Mouse (Mus musculus): ENCODE results near the gene Tiam1.
"Not testable (repeated sequence)": the region's sequence is repeated elsewhere in the genome, so short reads cannot be mapped to it uniquely, and the experiment has no call there.

Tiam1 gene

DNA sequence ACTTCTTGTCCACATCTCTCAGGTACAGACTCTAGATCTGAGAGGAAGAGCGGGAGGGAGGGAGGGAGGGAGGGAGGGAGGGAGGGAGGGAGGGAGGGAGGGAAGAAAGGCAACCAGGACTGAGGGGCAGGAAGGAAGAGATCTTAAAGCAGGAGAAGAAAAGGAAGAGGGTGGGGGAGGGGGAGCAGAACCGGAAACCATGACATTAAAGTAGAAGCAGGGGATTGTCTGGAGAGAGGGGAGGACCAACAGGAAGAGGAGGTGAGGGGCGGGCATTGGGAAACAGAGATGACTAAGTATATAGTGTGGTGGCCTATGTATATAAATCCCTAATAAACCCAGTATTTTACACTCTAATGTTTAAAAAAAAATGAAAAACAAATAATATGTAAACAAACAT is 34.1 kb downstream of the Tiam1 start:
- no peak for DNase-seq (ENCODE audit: low read depth, low spot score)

GRCm38 (mm10) chr16:90104714-90105459 is 38.7 kb downstream of the Tiam1 start:
- no peak for DNase-seq (ENCODE audit: low read depth, low spot score)

DNA sequence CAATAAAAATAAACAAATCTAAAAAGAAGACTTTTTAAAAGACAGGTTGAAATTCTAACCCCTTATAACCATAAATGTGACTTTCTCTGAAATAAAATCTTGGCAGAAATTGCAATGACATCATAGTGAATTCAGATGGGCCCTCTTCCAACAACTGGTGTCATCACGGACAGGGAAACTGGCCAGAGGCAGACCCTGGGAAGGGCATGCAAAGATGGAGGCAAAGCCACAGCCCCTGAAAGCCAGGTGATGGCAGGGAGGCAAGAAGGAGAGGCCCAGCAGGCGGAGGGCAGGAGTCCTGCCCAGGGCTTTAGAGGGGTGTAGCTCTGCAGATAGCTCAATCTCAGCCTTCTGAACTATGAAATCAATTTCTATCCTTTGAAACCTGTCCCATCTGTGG is 39.8 kb downstream of the Tiam1 start:
- no peak for DNase-seq (ENCODE audit: low read depth, low spot score)

DNA sequence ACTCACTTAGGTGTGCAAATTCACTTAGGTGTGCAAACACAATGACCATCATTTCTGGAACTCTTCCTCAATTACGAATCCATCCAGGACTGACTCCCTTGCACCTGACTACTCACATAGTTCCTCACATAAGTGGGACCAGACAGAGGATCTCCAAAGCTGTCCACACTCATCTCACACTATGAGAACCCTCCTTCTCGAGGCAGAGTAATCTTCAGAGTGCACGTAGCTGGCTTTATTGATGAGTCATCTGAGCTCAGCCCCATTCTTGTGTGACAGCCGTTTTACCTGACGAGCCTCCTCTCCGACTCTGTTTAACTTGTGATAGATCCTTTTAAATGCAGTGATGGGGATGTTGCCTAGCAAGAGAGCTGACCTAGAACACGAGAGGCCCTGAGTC is 41.0 kb downstream of the Tiam1 start:
- no peak for DNase-seq (ENCODE audit: low read depth, low spot score)

- DNase-seq (ENCODE audit: low read depth, low spot score), result no peak
Observed at GRCm38 (mm10) chr16:90098191-90098605, 45.4 kb downstream of the Tiam1 start.

DNA sequence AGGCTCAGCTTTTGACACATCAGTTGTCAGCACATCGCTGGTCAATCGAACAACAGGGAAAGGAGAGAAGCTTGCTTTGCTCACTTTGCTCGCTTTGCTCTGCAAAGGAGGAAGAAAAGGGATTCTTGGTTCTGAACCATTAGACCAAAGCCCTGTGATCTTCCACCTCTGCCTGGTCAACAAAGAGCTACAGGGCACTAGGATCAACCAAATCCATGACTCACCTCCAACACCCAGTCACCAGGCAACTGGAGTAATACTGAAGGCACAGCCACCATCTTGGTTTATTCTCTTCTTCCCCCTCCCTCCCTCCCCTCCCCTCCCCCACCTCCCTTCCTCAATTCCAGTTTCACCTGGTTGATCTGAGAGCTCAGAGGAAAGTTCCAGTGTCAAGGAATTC is 45.8 kb downstream of the Tiam1 start:
- DNase-seq (ENCODE audit: low read depth, low spot score), result no peak

DNA sequence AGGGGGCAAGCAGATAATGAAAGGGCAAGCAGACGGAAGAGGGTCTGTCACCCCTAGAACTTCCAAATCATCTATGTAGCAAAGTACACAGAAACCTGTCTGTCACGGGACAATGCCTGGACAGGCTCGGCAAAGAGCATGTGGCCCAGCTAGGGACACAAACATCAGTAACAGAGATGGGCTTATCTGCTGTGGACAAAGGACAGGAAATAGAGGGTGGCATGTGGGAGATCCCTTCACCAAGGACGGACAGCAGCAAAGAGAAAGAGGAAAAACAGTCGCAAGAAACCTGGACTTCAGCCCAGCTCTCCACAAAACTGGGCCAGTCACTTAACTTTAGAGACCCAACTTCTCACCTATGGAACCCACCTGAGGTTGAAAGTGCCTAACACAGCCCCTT is 47.6 kb downstream of the Tiam1 start:
- DNase-seq (ENCODE audit: low read depth, low spot score), result no peak

- DNase-seq (ENCODE audit: low read depth, low spot score), result no peak
Observed at GRCm38 (mm10) chr16:90093015-90093414, 50.6 kb downstream of the Tiam1 start.

DNA sequence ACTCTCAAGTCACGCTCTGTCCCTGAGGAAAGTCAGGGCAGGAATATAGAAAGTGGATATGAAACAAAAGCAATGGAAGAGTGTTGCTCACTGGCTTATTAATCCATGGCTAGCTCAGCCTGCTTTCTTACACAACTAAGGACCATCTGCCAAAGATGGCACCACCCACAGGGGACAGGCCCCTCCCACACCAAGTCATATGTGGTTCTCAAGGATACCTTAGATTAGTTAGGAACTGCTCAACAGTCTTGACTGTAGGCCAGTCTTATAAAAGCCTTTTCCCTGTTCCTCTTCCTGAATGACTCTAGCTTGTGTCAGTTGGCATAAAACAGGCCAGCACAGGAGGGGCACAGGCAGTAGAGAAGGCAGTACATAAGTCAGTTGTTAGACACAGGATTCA is 51.7 kb downstream of the Tiam1 start:
- DNase-seq (ENCODE audit: low read depth, low spot score), result no peak

- no peak for DNase-seq (ENCODE audit: low read depth, low spot score)
Observed at GRCm38 (mm10) chr16:90091112-90091720, 52.4 kb downstream of the Tiam1 start.

GRCm38 (mm10) chr16:90090368-90090767 is 53.2 kb downstream of the Tiam1 start:
- DNase-seq (ENCODE audit: low read depth, low spot score), result no peak

DNA sequence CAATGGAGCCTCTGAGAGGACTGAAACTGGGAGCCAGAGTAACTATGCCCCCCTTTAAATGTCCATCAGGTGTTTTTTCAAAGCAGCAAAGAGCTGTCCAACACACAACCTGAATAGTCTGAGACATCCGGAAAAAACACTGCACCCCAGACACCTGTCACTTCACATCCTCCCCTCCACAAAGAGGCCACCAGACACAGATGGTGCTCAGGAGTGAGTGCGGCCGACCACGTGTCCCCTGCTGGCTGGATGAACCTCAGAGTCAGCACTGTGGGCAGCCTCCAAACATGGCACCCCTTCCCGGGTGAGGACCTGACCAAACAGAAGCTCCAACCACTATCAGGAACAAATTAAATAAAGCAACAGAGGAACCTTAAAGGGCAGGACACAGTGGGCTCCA is 56.3 kb downstream of the Tiam1 start:
- DNase-seq (ENCODE audit: low read depth, low spot score), result no peak

DNA sequence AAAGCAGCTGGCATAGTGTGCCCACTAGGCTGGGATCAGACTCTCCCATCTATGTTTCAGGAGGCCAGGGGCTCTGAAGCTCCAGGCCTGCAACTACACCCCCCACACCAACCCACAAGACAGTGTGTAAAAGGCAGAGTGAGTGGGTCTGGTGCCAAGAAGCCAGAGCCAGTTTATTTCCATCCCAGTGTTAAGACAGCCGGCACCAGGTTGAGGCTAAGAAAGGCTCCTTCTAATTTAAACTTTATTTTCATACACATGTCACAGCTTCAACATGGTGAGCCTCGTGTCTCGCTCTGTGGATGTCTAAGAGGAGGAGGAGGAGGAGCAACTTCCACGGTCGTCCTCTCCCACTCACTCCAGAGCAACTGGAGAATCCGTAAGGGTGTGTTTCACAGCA is 57.5 kb downstream of the Tiam1 start:
- DNase-seq (ENCODE audit: low read depth, low spot score), result no peak

- DNase-seq (ENCODE audit: low read depth, low spot score), result no peak
Observed at GRCm38 (mm10) chr16:90085580-90085979, 58.0 kb downstream of the Tiam1 start.

GRCm38 (mm10) chr16:90081125-90081524 is 62.4 kb downstream of the Tiam1 start:
- no peak for DNase-seq (ENCODE audit: low read depth, low spot score)

- no peak for DNase-seq (ENCODE audit: low read depth, low spot score)
Observed at GRCm38 (mm10) chr16:90078806-90079381, 64.7 kb downstream of the Tiam1 start.

- no peak for DNase-seq (ENCODE audit: low read depth, low spot score)
Observed at GRCm38 (mm10) chr16:90073510-90073909, 70.1 kb downstream of the Tiam1 start.

- DNase-seq (ENCODE audit: low read depth, low spot score), result no peak
Observed at GRCm38 (mm10) chr16:90072651-90073050, 70.9 kb downstream of the Tiam1 start.

- not testable (repeated sequence) for DNase-seq (ENCODE audit: low read depth, low spot score)
Observed at GRCm38 (mm10) chr16:90071125-90071524, 72.4 kb downstream of the Tiam1 start.

- DNase-seq (ENCODE audit: low read depth, low spot score), result no peak
Observed at GRCm38 (mm10) chr16:90070104-90070503, 73.5 kb downstream of the Tiam1 start.

GRCm38 (mm10) chr16:90069197-90069596 is 74.4 kb downstream of the Tiam1 start:
- DNase-seq (ENCODE audit: low read depth, low spot score), result no peak

DNA sequence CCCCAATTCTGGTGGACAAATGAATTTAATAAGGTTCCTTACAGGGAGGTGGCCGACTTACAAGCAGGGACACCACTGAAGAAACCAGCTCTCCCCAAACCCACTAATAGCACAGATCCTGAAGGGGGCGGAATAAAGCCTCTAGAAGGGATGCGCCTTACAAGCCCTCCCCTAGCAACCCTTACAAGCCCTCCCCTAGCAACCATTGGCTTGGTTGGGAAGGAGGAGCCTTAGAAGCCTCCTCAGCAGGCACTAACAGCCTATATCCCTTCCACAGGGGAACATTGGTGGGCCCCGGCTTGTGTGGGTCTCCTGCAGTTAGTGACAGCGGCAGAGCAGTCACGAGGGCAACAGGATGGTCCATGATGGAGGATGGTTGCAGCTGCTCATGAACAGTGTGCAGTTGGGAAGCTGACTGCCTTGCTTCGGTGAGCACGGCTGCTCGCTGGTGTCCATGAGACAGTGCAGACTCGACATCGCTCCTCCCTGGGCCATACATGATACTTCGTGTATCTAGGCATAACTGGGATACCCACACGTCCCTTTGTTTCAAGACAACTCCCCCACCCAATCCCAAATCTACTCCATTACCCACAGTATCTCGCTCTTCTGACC is 90.6 kb downstream of the Tiam1 start:
- no peak for DNase-seq (ENCODE audit: low read depth, low spot score)

DNA sequence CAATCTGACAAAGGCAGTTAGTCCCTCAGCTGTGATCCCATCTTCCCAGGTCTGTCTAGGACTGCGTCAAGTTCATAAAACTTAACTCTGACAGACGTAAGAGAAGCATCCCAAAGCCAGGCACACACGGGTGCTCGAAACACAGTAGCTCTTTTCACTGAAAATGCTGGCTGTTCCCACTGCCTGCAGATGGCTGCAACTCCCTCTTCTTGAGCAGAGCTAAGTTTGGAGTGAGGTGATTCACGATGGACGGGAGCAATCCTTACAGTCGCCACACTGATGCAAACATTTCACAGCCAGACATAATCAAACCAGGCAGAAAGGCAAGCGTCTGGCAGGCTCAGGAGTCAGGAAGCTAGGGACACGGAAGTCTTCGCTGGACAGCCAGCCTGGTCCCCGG is 91.2 kb downstream of the Tiam1 start:
- no peak for DNase-seq (ENCODE audit: low read depth, low spot score)

Measured in retina, adult 2 months (tissue).